Mouse (Mus musculus): ENCODE data around the gene Tbc1d2.
A peak's percentile ranks its signal among the peaks of the same experiment; 100 is the strongest.

The Tbc1d2 gene

GRCm38 (mm10) chr4:46650086-46650753, at the start of gene Tbc1d2:
Gene Tbc1d2, minus strand, starts transcription at chr4:46650209.
- DNase-seq (ENCODE audit: low spot score in 2 of 2): peak; percentile 91 to 94

- DNase-seq (ENCODE audit: low spot score in 2 of 2): no peak
Measured at GRCm38 (mm10) chr4:46696467-46696866, 46.5 kb upstream of the Tbc1d2 start.

GRCm38 (mm10) chr4:46690565-46690964, 40.6 kb upstream of the Tbc1d2 start:
- DNase-seq (ENCODE audit: low spot score in 2 of 2): no peak

- DNase-seq (ENCODE audit: low spot score in 2 of 2): no peak
Measured at GRCm38 (mm10) chr4:46690023-46690420, 40.0 kb upstream of the Tbc1d2 start.

GRCm38 (mm10) chr4:46689397-46690022, 39.5 kb upstream of the Tbc1d2 start:
- peak; percentile 36 to 76 for DNase-seq (ENCODE audit: low spot score in 2 of 2)

GRCm38 (mm10) chr4:46688213-46688832, 38.3 kb upstream of the Tbc1d2 start:
- DNase-seq (ENCODE audit: low spot score in 2 of 2): no peak

GRCm38 (mm10) chr4:46684160-46684559, 34.2 kb upstream of the Tbc1d2 start:
- DNase-seq (ENCODE audit: low spot score in 2 of 2): peak in 1 of 2 experiments; percentile 36

GRCm38 (mm10) chr4:46676646-46677045, 26.6 kb upstream of the Tbc1d2 start:
- no peak for DNase-seq (ENCODE audit: low spot score in 2 of 2)

- no peak for DNase-seq (ENCODE audit: low spot score in 2 of 2)
Measured at GRCm38 (mm10) chr4:46675992-46676391, 26.0 kb upstream of the Tbc1d2 start.

- no peak for DNase-seq (ENCODE audit: low spot score in 2 of 2)
Measured at GRCm38 (mm10) chr4:46675272-46675785, 25.3 kb upstream of the Tbc1d2 start.

GRCm38 (mm10) chr4:46668620-46669019, 18.6 kb upstream of the Tbc1d2 start:
- DNase-seq (ENCODE audit: low spot score in 2 of 2): no peak

GRCm38 (mm10) chr4:46666420-46666819, 16.4 kb upstream of the Tbc1d2 start:
- no peak for DNase-seq (ENCODE audit: low spot score in 2 of 2)

GRCm38 (mm10) chr4:46665371-46665774, 15.4 kb upstream of the Tbc1d2 start:
- DNase-seq (ENCODE audit: low spot score in 2 of 2): no peak

GRCm38 (mm10) chr4:46664123-46665009, 14.4 kb upstream of the Tbc1d2 start:
- DNase-seq (ENCODE audit: low spot score in 2 of 2): peak; percentile 76 to 77

- no peak for DNase-seq (ENCODE audit: low spot score in 2 of 2)
Measured at GRCm38 (mm10) chr4:46661433-46661832, 11.4 kb upstream of the Tbc1d2 start.

GRCm38 (mm10) chr4:46658946-46659345, 8.9 kb upstream of the Tbc1d2 start:
- DNase-seq (ENCODE audit: low spot score in 2 of 2): no peak

GRCm38 (mm10) chr4:46657116-46657515, 7.1 kb upstream of the Tbc1d2 start:
- peak in 1 of 2 experiments; percentile 73 for DNase-seq (ENCODE audit: low spot score in 2 of 2)

- no peak for DNase-seq (ENCODE audit: low spot score in 2 of 2)
Measured at GRCm38 (mm10) chr4:46655956-46656355, 5.9 kb upstream of the Tbc1d2 start.

GRCm38 (mm10) chr4:46655298-46655697, 5.3 kb upstream of the Tbc1d2 start:
- DNase-seq (ENCODE audit: low spot score in 2 of 2): no peak

- no peak for DNase-seq (ENCODE audit: low spot score in 2 of 2)
Measured at GRCm38 (mm10) chr4:46649161-46649560, 848 bp downstream of the Tbc1d2 start.

GRCm38 (mm10) chr4:46643676-46644112, 6.3 kb downstream of the Tbc1d2 start:
- no peak for DNase-seq (ENCODE audit: low spot score in 2 of 2)

Measured in urinary bladder, postnatal 4 days (tissue).